Mouse (Mus musculus): ENCODE results near the gene Papss2.

DNA sequence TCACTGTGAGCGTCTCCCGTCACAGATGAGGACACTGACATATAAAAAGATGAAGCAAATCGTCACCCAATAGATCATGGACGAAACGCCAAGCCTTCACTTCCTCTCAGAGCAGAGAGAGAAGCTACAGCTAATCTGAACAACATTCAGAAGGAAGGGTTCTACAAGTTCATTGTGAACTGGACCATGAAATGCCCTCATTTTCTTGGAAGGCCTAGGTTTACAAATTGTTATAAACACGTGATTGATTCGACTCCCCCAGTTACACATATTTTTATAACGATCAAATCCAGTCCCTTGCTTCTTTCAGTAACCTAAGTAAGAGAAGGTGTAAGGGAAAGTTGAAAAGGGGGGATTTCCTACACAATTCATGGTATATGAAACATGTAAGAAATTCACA, 11.4 kb downstream of the Papss2 start:
- TF ChIP-seq CTCF (IDR thresholded peaks at IDR 0.05; ENCODE audit: borderline replicate concordance, extremely low read depth, insufficient read depth, insufficient read length) (no peak), POLR2A (IDR thresholded peaks at IDR 0.05; ENCODE audit: borderline replicate concordance, extremely low read depth, insufficient read depth, insufficient read length, poor library complexity, severe bottlenecking) (no peak)

Measured in brain, embryonic 14.5 days (tissue).